Mouse (Mus musculus) mesoderm, embryonic 11.5 days (tissue): ENCODE results near the gene Lamtor2.

Source experiments
- DNase-seq: peaks from one replicate; pipeline ENCODE4 v3.0.0-alpha.2; 2012; ENCODE audit warnings: low read depth, low spot score

Lamtor2 gene

GRCm38 (mm10) chr3:88526157-88527131, 26.4 kb downstream of the Lamtor2 start:
- DNase-seq, result peak; percentile 93

DNA sequence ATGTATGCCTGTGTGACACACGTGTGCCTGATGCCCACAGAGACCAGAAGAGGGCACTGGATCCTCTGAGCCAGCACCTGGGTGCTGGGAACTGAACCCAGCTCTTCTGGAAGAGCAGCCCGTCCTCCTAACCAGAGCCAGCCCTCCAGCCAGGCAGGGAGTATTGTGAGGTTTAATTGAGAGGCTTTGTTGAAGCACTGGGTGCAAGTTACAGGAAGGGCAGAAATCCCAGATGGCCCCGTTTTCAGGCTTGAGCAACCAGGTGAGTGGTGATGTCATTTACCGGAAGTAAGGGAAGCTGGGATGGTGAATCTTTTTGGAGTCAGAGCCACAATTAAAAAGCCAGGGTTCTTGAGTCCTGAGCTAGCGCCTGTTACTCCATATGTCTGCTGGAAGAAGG, 27.9 kb downstream of the Lamtor2 start:
- DNase-seq, result no peak

DNA sequence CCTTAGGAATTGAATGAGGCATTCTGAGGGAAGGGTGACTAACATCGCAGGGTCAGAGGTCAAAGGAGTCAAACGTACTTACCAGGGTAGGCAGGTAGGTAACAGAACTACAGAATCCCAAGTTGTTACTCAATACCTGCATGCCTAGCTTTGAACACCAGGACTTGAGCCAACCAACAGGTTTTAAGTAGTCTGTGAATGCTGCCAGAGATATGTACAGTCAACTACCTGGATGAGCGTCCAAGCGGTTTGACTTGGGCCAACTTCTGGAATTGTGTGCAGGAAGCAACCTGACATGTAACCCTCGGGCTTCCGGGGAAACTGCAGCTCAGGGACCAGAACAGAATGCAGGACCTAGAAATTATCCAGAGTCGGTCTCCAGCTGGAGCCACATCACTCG, 29.8 kb downstream of the Lamtor2 start:
- no peak for DNase-seq

- peak; percentile 77 for DNase-seq
These were observed 31.0 kb downstream of the Lamtor2 start for GRCm38 (mm10) chr3:88521803-88522331.

GRCm38 (mm10) chr3:88521156-88521555, 31.7 kb downstream of the Lamtor2 start:
- no peak for DNase-seq

- no peak for DNase-seq
These were observed 32.8 kb downstream of the Lamtor2 start for GRCm38 (mm10) chr3:88520078-88520477.

GRCm38 (mm10) chr3:88518411-88518810, 34.5 kb downstream of the Lamtor2 start:
- DNase-seq, result no peak

DNA sequence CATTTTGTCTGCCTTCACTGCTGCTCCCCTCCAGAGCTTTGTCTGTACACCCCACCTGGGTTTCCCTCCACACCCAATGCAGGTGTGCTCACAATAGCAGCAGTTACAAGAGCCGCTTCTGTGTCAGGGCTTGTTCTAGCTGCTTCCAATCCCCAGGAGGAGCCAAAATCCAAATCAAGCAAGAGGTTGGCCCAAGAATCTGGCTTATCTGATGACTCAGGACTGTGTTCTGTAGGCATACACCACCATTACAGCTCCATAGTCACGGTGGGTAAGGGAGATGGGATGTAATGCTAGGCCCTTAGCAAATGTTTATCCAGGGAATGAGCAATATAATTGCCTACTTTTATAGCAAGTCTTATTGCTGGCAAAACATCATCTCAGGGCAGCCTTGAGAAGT, 36.5 kb downstream of the Lamtor2 start:
- no peak for DNase-seq

GRCm38 (mm10) chr3:88515095-88515386, 37.8 kb downstream of the Lamtor2 start:
- DNase-seq, result no peak

GRCm38 (mm10) chr3:88514231-88515094, 38.4 kb downstream of the Lamtor2 start:
- no peak for DNase-seq

- DNase-seq, result no peak
These were observed 39.2 kb downstream of the Lamtor2 start for GRCm38 (mm10) chr3:88513546-88514115.

DNA sequence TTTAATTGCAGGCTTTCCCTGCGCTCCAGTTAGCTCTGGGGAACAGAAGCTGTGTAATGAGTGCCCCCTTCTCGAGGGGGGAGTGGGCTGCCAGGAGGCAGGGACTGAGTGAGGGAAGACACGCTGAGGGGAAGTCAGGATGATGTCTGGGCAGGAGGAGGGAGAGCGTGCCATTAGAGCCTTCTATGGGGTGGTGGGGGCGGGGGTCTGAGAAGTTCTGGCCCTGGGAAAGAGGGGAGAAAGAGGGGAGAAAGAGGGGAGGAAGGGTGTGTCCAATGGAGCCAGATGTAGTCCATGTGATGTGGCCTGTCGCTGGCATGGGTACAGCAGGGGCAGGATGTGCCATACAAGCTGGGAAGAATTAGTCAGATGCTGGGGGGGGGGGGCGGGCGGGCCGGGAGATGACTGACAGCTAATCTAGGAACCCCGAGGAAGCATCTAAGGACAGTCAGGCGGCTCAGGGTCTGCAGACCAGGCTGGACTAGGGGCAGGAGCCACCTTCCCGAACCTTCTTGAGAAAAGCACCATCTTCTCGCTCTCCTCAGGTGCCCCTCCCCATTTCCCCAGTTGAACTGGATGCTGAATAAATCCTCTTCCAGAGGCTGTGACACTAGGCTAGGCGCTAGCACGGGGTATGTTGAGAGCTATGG, 39.9 kb downstream of the Lamtor2 start:
- no peak for DNase-seq

- DNase-seq, result no peak
These were observed 40.6 kb downstream of the Lamtor2 start for GRCm38 (mm10) chr3:88512141-88512895.

GRCm38 (mm10) chr3:88511559-88511958, 41.3 kb downstream of the Lamtor2 start:
- DNase-seq, result no peak

- no peak for DNase-seq
These were observed 42.2 kb downstream of the Lamtor2 start for GRCm38 (mm10) chr3:88510421-88511289.

GRCm38 (mm10) chr3:88509692-88510420, 43.0 kb downstream of the Lamtor2 start, which contains the start of gene Lmna:
Lmna (minus strand) TSS chr3:88509956.
- peak; percentile 96 for DNase-seq

GRCm38 (mm10) chr3:88509250-88509649, 43.6 kb downstream of the Lamtor2 start:
- DNase-seq, result no peak

DNA sequence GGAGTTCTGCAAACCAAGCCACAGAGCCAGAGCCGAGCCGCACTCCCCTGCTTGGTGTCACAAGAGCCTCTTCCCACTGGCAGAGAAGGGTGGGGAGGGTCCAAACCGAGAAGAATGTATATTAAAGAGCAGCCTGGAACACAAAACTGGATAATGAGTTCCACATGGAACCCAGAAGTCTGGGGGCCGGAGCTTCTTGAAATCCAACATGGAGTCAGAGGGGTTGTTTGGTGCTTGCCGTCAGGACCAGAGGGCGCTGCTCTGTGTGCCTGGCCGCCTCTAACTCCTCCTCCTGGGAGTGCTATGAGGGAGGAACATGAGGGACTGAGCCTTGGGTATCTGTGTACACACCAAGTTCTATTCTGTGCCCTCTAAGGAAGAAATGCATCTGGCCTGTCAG, 47.1 kb downstream of the Lamtor2 start:
- no peak for DNase-seq

GRCm38 (mm10) chr3:88505081-88505480, 47.8 kb downstream of the Lamtor2 start:
- no peak for DNase-seq
